Mouse (Mus musculus): ENCODE data around the gene Efhc1.

The Efhc1 gene

DNA sequence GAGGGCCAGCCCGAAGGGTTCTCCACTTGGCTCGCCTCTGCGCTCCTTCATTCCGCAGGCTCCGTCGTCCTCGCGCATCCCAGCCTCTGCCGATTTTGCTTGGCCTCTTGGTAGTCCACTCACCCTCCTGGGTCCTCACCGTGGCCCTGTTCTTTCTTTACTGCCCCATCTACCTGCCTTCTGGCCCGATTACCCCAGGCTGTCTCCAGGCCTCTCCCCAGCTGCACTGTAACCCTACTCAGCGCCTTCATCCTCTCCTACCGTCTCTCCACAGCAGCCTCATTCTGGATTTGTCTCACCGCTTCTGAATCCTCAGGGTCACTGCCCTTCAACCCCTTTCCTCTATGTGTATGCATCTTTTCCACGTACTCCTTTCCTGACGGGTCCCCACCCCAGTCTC is 373 bp downstream of the Efhc1 start:
- DNase-seq, result no peak

DNA sequence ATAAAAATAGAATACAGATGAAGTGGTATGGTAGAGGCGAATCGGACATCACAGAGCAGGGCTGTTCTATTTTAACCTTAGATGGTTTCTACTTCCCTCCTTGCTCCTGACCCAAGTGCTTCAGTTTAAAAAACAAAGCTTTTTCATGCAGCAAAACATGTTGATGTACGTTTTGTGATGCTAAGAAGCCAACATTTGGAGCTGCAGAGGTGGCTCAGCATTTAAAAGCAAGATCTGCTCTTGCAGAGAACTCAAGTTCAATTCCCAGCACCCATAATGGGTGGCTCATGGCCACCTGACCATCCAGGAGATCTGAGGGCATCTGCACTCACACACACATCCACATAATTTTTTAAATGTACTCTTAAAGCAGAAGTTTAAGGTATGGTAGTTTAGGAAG is 3.5 kb downstream of the Efhc1 start:
- DNase-seq, result no peak

DNA sequence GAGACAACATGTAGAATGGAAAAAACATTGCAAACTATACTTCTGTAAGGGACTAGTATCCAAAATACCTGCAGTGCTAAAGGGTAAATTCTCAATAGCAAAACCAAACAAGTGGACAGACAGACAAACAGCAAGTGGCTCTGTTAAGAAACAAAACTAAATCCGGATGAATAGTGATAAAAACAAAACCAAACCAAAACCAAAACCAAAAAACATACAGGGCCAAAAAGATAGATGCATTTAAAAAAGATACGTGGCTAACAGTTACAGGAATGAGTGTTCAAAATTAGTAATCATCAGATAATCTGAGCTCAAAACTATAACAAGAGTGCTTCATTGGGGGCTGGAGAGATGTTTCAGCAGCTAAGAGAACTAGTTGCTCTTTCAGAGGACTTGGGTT is 18.2 kb downstream of the Efhc1 start:
- no peak for DNase-seq

DNA sequence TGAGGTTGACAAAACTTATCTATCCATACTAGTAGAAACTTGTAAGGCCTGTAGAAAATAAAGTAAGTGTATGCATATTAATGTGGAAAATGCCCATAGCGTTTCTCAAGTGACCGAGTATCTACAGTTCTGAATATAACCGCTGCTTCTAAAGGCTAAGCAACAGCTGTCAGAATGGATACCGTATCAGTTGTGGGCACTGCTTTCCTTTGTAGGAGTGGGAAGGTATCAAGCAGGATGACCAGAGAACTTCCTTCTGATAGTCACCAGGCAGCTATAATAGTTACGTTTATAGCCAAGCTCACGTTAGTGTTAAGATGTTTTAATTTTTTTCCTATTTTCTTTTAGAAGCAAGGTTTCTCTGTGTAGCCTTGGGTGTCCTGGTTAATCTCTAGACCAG is 22.0 kb downstream of the Efhc1 start:
- DNase-seq, result no peak

DNA sequence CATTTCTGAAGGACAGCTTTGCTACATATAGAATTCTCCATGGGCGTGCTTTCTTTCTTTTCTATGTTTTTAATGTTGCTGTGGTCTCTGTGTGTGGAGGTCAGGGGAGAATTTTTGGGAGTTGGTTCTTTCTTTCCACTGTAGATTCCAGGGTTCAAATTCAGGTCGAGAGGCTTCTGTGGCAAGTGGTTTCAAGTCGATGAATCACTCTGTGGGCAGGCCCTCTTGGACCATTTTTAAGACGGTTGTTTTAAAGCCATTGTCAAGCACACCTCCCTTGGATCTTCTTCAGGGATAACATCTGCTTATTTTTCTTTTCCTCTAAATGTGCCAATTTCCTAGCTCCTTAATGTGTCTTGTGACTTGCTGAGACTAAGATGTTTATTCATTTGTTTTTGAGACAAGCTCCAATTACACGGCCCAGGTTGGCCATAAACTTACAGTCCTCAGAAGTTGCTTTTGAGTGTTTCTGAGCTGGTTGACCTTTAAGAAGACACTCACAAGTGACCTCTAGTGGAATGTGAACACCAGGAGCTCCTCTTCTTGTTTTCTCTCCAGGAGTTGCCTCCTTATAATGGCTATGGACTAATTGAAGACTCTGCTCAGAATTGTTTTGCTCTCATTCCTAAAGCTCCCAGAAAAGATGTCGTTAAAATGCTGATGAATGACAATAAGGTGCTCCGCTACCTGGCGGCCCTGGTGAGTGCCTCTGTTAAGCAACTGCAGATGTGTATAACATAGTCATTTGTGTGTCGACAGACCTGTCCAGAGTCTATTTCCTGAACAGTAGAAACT is 23.1 kb downstream of the Efhc1 start:
- DNase-seq, result no peak

DNA sequence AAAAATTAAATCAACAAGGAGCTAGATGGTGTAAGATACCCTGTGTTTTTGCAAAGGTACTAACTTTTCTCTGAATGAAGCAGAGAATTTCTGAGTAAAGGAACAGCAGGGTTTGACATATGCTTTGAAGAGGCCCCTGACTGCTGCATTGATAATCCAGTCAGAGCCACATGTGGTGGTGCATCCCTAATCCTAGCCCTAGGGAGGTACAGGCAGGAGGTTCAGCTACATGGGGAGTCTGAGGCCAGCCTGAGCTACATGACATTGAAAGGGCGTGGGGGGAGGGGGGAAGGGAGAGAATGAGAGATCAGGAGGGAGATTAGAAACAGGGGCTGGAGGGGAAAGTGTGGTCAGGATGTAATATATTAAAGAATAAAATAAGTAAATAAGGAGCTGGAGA is 29.1 kb downstream of the Efhc1 start:
- DNase-seq, result no peak

DNA sequence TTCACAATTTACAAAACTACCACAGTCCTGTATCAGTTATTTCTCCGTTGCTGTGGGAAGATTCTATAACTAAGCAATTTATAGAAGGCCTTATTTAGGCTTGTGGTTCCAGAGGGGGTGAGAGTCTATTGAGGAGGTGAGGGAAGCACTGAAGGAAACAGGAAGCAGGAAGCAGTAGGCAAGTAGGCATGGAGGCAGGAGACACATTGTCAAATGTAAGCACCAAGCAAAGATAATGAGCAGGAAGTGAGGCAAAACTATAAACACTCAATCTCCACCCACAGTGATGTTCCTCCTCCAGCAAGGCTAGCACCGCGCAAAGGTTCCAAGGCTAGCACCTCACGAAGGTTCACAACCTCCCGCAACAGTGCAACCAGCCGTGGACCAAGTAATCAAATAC is 30.3 kb downstream of the Efhc1 start:
- DNase-seq, result no peak

DNA sequence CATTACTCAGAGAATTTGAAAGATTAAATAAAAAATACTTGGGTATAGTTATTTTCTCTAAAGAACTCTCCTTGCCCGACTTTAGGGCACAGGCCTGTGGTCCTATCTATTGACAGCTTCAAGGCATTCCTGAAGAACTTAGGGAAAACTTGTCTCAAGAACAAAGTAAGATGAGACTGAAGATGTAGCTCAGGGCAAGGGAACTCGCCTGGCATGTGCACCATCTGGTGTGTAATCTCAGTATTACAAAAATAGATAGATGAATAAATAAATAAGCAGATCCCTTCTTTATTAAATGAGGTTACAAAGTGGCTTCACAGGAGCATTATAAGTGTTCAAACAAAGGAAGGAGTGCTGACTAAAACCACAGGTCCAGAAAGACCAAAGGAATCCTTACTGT is 32.7 kb downstream of the Efhc1 start:
- DNase-seq, result no peak

DNA sequence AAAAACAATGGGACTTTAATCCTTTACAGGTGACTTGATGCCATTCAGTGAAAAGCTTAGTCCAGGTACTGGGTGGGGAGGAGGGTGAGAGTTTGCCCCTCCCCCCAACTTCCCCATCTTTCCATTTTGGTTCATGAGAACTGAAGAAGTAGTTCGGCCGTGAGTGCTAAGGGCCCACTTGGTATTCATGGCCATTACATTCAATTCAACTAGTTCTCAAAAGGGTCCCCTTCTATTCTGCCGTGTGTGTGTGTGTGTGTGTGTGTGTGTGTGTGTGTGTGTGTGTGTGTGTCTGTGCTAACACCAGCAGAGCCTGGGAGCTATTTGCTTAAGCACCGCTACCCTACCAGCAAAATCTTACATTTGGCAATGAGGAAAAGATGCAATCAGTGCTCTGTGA is 33.2 kb downstream of the Efhc1 start:
- DNase-seq, result no peak

DNA sequence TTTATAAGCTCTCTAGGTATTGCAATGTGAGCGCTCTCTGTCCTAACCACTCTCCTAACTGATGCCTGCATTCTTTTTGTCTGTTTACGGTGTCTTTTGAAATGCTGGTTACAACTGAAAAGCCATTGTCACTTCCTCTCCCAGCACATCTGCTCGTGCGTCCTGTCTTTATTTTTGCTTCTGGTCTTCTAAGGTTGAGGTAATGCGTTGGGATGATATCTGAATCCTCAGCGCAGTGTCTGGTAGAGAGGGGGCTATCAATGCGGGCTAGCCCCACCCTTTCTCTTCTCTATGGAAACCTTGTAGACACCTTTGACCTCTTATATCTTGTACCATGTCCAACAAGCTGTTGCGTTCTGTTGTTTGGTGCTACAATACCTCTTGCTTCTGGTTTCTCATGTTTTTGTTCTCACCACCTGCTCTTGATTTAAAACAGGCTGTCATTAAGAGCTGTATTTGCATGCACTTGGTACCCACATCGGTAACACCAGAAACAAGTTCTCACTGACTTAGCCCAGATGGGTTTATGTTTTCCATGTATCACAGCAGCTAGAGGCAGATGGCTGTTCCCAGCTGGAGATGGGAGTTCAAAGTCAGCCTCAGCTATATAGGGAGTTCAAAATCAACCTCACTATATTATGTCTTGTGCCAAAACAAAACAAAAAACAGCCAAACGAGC is 35.1 kb downstream of the Efhc1 start:
- DNase-seq, result peak in 1 of 2 experiments; percentile 10

DNA sequence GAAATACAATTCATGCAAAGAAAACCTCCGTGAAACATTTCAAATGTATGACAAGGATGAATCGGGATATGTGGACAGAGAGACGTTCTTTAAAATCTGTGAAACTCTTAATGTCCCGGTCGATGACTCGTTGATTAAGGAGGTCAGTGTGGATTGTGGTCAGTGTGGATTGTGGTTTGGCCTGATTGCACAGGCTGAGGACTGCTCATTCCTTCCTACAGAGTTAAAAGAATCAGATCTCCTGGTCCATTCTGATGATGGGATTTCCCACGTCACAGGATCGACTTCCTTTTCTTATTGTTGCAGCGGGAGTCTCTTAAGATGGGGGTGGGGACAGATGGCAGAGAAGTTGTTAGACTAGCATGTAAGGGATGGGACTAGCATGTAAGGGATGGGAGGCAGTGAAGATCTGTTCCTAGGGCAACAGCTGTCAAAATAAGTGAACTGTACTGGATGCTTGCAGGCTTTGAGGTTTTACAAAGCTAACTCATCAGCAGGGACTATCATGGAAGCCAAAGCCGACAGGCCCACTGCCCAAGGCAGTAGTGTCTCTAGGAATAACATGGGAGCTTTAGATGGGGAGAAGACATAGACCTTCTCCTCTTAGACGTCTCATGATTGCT is 38.1 kb downstream of the Efhc1 start:
- DNase-seq, result no peak

DNA sequence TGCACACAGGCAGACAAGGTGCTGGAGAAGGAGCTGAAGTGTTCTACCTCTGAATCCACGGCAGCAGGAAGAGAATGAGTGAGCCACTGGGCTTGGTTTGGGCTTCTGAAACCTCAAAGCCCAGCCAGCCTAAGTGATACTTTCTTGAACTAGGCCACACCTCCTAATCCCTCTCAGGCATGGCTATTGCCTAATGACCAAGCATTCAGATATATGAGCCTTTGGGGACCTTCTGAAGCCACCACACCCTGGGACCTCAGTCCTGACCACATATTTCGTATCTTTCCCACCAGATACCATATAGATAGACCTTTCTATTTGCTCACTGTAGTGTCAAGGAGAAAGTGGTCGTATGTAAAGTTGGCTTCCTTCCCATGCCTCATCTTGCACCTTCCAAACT is 42.3 kb downstream of the Efhc1 start:
- no peak for DNase-seq

DNA sequence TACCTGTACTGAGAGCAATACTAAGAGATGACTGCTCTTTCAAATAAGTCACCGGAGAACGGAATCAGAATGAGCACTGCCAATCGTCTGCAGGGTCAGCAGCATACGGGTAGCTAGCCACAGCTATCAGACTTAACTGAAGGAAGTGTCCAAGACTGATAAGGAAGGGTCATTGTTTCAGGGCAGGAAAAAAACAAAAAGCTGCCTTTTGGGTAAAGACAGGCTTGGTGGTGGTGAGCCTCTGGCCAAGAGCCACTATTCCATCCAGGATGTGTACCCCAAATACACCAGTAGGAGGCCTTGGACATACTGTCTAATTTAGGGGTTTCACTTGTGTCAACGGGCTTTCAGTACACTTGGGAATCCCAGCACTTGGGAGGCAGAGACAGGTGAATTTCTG is 42.9 kb downstream of the Efhc1 start:
- no peak for DNase-seq

DNA sequence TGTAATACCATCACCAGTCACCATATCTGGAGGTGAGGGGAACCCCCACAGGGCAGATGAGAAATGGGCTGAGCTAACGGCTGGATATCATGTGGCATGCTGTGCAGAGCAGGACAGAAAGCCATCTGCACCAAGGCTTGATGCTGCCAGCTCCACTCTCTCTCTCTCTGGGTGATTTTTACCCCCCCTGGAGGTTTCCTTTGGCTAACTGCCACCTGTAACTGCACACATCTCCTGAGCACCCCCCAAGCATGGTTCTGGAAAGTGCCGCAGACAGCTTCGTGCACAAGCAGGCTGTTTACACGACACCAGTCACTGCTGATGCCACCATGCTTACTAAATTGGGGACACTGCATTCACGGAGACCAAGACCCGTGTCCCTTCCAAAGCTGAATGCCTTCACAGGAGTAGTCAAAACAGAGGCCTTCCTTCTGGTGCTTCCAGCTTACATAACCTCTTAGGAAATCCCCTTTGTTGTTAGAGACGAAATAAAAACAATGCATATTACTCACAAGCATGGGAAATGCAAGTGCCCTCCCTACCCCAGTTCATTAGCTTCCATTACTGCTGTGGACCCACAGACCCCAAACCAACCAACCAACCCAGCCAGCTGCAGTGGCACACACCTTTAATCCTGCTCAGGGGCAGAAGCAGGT is 44.0 kb downstream of the Efhc1 start:
- DNase-seq, result no peak

DNA sequence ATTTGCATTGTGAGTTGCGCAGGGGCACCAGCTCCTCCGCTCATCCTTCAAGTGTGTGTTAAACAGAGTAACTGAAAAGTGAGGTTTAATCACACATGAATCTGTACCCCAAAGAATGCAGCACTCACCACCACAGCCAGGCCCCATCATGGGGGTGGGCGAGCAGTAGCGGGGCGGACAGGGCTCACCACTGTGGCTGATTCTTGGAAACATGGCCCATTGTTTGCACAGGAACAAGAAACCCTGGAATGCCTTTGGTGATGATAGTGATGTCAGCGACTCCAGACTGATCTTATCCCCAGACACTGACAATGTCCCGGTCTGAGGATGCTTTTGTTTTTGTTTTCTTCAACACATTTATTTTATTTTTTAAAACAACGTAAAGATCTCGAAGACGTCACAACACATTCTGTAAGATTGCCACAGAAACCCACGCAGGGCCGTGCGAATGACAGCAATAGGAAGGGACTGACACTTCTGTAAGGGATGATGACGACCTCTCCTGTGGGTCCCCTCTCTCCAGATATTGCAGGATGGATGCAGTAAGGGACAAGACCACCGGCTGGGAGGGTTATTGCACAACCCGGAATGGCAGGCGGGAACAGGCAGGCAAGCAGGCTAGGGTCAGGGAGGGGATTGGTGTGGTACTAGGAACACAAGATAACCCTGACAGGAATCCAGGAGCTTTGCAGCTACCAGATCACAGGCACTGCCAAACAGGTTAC is 45.3 kb downstream of the Efhc1 start:
- no peak for DNase-seq

DNA sequence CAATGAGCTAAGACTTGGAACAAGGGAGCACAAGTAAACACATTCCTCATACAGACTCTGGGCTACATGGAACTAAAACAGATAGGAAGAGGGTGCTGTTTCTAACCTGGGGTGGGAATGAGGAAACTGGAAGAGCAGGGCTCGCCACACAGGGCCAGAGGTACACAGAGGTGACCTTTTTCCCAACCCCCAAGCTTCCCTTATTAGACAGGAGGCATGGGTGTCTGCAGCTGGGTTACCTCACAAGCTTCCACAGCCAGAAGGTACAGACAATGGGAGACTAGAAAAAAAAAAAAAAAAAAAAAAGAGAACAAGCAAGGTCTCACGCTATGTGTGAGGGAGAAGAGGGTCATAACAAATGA is 45.9 kb downstream of the Efhc1 start:
- no peak for DNase-seq

DNA sequence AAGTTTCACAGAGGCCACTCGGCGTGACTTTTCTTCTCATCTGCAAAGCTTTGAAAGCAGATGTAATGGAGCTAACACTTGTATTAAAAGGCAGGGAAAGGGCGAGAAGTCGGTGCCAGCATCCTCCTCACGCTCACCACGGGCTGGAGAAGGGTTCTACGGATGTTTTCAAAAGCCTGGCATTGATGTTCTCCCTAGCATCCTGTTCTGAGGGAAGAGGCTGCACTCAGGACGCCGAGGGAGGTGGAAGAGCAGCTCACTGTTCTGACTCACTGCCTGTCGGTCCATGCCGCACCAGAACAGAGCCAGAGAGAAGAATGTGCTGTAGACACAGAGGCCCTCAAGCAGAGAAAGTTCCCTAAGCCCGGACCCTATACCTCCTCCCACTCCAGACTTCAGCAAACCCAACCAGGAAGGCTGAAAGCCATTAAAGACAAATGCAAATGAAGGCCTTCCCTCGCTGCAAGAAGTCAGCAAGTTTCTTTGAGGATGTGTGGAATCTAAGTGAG is 46.5 kb downstream of the Efhc1 start:
- no peak for DNase-seq

DNA sequence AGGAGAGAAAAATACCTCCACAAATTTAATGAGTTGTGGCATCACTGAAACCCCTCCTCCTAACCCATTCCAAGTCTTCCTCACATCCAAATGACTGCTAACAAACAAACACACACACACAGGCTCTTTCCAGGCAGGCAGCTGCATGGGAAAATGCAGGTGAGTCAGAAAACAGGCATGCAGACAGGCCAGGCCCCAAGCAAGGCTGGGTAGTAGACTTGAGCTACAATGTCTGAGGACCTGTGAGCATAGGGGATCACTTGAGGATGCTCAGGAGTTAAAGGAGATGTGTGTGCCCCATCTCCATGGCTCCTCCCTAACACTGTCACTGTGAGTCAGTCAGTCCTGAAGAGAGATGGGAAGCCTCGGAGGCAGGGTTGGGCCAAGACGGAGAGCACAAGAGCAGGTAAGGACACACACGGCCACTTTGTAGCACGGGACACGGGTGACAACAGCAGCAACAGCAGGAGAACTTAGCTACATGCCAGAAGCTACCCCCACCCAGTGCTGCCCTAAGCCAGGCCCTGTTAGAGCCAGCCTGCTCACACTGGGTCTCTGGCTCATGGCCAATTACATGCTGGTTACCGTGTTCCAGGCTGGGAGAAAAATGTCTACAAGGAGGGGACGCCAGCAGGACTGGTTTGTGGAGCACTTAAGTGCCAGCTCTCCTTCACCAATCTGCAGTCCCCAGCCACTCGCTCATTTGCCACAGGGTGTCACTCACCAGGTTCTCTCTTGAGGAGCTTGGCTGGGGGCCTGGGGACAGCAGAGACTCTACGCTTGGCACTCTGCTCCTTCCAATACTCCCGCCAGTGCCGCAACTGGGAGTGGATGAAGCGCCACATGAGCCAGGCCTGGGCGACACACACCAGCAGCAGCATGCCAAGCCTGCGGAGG is 51.1 kb downstream of the Efhc1 start:
- no peak for DNase-seq

DNA sequence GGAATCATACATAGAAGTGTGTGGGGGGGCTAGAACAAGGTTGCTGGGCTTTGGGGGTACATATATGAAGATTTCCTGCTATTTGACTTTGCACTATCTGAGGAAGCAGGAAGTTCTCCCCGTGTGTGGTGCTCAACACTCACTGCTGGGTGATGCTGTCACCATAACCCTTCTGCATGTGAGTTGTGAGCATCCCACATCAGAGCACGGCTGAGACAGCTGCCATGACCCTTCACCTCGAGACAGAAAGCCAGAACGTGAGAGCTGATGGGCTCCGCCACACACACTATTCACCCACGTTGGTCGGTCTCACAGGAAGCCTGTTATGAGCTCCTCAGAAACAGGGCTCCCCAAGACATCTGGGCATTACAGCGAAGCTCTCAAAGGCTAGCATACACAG is 53.2 kb downstream of the Efhc1 start:
- no peak for DNase-seq

DNA sequence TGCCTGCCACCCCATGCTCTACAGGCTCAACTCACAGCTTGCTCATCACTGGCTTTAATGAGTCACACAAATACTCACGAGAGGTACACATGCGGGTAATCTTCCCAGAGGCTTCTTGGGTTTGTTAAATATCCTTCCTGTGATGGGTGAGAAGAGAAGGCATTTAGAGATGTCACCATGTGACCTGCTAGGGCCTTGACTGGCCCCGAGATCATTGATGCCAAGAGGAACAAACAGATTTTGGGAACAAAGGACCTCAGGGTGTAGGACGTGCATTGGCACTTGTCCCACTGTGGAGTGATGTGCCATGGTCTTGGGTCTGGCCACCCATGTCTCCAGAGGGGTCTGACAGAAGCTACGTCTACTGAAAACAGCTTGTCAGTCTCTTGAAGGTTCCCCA is 55.3 kb downstream of the Efhc1 start:
- no peak for DNase-seq

DNA sequence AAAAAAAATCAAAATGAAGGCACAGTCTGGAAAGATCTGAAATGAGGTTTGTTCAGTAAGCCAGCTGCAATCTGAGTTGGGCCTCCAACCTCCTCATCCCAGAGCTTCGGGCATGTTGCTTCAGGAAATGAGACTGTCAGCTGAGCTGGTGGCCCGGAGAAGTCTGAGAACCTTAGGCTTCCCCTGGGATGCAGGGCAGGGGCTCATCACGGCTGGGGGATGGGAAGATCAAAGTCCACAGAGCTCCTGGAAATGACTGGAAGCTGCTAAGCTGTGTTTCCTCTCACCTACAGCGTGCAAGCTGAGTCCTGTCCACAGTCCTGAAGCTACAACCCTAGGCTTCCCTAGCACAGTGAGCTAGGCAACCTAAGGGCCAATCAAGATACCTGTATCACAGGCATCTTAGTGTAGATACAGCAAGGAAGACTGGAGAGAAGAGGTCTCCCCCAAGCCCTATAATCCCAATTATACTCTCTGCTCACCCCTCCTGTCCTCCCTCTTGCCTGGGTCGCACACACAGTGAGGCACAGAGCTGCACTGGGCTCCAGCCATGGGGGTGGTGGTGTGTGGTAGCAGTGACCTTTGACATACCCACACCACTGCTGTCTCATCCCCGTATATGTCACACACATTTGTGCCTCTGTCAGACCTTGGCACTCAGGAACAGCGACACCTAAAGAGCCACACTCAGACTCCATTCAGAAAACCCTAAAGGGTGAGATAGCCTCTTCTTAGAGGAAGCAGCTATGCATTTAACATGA is 56.7 kb downstream of the Efhc1 start:
- no peak for DNase-seq

Data from B cell, adult 2 months (primary cell).